Mouse (Mus musculus) ovary, adult 18-20 months (tissue): Measurements from ENCODE around the gene B4galnt4.

ENCODE experiments used
- DNase-seq: peaks from one replicate; pipeline ENCODE4 v3.0.0; 2022; ENCODE audit warnings: low spot score, mixed read lengths

B4galnt4 gene

DNA sequence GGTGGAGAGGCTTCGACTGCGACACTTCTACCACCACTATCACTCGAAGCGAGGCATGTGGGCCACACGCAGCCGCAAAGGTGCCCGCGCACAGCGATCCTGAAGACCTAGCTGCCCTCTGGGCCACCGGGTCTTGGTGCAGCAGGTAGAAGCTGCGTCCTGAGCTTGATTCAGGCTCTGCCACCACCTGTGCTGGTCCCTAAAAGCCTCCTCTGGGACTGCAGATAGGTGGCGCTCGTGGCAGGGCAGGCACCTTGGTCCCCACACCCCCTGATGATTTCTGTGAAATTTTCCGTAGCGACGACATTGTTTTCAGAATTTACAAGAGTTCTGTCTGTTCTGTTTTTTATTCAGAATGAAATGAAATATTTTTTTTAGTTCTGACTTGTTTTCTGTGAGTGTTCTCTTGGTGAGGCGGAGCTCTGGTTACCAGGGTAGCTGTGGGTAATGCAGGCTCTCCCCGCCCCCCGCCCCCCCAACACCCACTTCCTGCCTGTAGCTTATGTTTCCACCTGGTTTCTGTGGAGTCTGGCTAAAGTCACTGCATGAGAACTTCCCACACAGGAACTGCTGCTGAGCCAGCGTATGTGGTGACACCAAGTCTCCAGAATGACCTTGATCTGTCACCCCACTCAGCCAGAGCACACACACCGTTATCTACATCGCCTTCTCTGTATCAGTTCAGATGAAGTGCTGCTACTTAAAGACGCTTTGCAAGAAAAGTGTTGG is 11.3 kb downstream of the B4galnt4 start:
- DNase-seq: no peak

DNA sequence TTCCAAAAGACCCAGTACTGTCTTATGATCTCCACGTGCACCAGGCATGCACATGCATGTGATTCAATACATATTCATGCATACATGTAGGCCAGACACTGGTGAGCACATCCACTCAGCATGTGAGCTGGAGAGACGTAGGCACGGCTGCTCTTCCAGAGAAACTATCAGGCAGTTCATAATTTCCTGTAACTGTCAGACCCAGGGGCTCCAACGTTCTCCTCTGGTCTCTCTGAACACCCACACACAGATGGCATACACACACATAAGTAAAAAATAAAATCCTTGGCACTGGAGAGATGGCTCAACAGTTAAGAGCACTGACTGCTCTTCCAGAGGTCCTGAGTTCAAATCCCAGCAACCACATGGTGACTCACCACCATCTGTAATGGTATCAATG is 12.9 kb downstream of the B4galnt4 start:
- no peak for DNase-seq

DNA sequence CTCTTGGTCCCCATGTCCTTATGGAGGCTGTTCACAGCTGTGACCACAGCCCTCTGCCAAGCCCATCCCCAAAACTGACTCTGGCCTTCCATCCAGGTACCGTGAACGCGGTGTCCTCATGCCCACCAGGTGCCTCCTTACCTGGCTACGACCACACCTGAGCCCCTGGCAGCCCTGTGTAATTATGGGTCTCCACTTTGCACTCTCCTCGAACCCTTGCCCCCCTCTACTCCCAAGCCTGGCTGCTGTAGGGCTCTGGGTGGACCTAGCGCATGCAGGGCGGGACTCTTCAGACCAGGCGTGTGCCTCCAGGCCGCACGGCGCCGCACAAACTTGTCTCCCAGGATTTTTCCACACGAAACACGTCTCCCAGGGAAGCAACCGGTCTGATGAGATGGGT is 16.9 kb downstream of the B4galnt4 start, which contains the start of gene Pkp3:
Gene Pkp3 (plus strand): TSS at position 378 of the 400 bp plus-strand sequence.
- DNase-seq: no peak

DNA sequence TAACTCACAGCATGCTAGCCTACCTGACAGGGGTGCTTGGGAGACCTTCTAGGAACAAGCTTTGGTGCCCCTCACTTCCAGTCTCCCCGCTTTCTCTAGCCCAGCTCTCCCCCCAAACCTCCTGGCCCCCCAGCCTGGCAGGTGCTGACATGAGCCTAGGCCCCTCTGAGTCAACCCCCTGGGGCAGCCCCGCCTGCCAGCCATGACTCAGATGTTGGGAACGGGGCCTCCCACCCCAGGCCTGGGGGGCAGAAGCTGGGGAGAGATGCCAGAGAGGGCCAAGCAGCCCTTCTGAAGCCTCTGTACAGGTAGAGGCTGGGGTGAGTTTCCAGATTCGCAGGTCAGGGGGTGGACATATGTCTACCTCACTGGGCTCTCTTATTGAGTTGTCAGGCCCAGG is 18.0 kb downstream of the B4galnt4 start:
- no peak for DNase-seq

DNA sequence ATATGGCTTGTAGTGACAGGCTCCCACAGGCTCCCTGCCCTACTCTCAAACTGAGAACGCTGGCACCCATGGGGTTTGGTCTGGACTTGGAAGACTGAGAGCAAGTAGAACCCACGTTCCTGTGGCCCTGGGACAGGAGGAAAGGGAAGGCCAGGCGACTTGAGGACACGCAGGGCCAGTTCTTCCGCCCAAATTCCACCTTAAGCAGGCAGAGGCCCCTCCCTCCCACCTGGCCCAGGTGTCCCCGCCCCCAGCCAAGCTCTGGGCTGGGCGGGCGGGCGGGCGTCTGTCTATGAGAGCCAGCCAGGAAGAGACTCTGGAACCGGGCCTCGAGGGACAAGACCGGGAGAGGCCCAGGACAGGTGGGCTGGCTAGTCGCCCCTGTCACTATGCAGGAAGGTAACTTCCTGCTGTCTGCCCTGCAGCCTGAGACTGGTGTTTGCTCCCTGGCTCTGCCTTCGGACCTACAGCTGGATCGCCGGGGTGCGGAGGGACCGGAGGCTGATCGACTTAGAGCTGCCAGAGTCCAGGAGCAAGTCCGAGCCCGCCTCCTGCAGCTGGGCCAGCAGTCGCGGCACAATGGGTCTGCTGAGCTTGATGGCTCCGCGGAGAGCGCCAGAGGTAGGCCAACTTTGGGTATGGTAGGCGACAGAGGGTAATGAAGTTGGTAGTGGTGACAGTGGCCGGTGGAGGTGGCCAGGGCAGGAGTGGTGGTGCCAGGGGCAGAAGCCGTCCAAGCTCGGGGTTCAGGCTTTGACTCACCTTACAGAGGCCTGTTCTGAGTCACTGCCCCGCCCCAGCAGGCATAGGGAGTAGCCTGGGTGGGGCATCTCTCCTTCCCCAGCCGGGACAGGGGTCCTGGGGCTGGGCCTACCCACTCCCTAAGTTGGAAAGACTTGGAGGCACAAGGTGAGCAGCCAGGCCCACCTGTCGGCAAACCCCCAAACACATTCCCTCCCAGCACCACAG is 18.9 kb downstream of the B4galnt4 start:
- no peak for DNase-seq

DNA sequence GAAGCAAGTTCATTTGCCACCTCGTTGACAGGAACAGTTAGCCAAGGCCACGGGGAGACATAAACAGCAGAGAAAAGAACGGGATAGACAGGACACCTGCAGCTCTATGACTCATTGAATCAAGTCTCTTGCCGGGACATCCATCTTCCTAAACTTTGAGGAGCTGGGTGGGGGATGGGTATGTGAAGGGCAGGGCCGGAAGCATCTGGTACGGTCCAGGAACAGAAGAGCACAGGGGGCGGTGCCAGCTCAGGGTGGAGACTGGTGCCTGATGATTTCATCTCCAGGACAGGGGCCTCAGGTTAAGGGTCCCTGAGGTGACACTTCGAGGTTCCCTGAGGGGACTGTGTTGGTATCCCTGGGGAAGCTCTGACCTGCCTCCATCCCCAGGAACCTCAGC is 27.0 kb downstream of the B4galnt4 start:
- no peak for DNase-seq

DNA sequence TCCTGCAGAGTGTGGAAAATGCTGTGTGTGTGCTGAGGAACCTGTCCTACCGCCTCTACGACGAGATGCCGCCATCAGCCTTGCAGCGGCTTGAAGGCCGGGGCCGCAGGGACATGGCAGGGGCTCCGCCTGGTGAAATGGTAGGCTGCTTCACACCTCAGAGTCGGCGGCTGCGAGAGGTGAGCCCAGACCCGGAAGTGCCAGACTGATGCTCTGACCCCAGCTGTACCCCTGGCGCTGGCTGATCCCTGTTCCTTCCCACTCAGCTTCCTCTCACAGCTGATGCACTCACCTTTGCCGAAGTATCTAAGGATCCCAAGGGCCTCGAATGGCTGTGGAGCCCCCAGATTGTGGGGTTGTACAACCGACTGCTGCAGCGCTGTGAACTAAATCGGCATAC is 27.6 kb downstream of the B4galnt4 start:
- DNase-seq: no peak

DNA sequence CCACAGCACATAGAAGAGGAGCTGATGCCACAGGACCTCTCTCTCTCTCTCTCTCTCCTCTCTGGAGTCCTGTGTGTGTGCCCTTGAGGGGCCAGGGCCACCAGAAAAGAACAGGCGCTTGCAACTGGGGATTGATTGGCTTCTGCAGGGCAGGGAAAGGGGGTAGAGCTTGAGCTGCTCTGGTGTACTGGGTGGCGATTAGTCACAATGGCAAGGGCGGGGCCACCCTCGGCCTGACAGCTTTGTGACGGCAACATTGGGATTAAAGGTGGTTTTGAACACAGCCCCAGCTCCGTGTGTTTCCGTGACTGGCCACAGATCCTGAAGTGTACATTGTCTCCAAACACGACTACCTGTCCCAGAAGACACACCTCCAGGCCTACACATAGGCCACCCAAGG is 29.3 kb downstream of the B4galnt4 start:
- no peak for DNase-seq

DNA sequence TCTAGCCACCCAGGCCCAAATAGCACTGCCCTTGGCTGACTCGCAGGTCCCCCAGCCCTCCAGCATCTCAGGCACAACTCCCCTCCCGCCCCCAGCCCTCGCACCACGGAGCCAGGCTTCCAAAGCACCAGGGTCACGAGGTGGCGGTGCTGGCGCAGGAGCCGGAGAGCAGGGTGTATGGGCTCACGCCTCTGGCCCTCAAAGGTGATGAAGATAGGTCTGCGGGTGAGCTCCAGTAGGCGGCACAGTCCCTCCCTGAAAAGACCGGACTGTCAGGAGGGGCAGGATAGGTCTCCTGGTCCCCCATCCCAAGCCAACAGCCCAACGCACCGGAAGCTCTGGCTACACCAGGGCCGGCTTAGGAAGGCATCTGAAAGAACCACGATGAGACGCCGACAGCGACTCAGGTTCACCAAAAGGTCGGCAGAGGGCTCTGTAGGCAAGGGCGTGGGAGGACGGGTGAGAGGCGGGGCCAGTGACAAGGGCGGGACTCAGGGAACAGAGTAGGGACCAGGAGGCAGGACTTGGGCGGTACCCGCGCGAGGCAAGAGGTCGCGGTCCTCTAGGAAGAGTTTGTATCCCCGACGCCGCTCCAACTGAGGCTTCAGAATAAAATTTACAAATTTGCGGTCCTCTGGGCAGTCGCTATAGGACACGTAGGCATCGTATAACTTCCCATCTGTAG is 31.3 kb downstream of the B4galnt4 start:
- peak; percentile 79 for DNase-seq

DNA sequence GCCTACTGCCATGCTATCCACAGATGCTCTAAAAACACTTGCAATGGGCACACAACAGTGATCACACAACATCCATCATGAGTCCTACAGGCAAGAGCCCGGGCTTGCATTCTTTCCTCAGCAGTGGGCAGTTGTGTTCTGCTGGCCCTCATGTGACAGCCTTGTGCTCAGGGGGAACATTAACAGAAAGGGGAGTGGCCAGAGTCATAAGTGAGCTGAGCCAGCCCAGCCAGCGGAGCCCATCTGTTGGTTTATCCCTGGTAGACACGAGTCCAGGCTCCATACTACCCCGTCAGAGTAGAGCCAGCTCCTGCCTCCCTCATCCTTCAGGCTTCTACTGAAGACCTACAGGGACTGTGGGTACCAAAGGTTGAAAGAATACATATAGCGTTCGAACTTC is 33.0 kb downstream of the B4galnt4 start:
- DNase-seq: no peak

DNA sequence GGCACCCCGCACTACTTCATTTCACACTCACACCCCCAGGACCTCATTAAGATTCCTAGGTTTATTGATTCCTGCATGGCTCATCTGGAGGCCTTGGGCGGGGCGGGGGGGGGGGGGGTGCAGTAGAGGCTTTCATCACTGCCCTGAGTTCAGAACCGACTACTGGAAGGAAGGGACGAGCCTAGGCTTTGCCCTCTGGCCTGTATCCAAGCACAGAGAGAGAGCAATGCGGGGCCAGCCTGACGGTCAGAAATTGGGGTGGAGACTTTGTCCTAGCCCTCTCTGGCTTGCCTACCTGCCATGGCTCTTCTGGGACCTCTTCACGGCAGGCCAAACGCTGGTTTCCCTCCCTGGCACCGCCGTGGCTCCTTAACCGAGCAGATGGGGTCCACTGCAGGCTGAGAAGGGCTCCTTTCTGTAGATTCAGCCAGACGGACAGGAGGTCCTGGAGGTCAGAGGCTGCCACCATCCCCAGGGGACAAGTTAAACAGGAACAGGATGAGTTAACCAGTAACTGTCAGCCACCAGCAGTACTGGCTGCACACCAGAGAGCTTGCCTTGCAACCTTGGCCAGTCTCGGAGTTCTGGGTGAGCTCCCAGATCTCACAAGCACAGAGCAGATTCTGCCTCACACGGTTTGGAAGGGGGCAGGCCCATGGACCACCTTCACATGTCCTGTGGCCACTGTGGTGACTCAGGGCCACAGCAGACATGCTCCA is 33.7 kb downstream of the B4galnt4 start:
- DNase-seq: no peak

DNA sequence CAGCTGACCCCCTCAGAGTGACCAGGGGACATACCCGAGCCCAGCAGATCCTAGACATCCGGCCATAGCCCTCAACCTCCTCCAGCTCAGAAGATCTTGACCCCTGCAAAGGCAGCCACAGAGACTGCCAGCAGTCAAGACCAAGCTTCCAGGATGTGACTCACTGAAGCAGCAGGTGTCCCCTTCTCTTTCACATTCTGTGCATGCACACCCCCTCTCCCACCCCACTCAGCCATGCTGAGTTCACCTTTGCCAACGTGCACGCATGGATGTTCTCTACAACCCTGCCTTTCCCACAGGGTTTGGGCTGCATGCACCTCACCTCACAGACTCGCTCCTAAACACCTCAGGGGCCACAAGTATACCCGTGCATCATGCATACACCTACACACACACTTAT is 35.1 kb downstream of the B4galnt4 start:
- DNase-seq: no peak

DNA sequence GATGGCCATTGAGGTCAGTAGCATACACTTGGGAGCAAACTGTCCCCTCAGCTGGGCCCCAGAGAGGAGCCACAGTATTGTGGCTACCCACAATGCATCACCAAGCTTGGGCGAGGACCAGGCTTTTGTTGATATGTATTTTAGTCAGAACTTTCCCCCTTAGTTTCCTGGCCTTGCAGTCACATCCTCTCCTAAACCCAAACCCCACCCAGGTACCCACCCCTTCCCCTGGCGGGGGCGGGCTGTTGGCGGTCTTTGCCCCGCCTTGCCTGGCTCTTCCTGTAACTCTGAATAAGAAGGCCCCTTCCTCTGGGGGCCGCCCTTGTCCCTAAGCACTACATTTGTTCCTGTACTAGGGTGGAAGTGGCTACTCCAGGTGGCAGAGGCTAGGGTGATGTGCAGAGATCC is 35.7 kb downstream of the B4galnt4 start:
- DNase-seq: no peak

DNA sequence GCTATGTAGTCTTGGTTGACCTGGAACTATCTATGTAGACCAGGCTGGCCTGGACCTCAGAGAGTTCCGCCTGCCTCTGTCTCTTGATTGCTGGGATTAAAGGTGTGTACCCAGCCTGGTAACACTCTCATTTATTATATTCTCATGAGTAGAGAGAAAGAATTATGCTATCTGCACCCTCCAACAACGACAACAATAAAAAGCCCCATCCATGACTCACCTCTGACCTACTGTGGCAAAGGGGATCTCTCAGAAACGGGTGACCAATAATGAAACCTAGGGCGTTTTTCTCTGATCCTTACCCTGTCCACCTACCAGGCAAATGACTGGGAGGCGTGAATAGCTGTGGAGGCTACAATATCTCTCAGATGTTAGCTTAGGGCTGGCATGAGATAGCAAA is 36.3 kb downstream of the B4galnt4 start:
- DNase-seq: no peak

DNA sequence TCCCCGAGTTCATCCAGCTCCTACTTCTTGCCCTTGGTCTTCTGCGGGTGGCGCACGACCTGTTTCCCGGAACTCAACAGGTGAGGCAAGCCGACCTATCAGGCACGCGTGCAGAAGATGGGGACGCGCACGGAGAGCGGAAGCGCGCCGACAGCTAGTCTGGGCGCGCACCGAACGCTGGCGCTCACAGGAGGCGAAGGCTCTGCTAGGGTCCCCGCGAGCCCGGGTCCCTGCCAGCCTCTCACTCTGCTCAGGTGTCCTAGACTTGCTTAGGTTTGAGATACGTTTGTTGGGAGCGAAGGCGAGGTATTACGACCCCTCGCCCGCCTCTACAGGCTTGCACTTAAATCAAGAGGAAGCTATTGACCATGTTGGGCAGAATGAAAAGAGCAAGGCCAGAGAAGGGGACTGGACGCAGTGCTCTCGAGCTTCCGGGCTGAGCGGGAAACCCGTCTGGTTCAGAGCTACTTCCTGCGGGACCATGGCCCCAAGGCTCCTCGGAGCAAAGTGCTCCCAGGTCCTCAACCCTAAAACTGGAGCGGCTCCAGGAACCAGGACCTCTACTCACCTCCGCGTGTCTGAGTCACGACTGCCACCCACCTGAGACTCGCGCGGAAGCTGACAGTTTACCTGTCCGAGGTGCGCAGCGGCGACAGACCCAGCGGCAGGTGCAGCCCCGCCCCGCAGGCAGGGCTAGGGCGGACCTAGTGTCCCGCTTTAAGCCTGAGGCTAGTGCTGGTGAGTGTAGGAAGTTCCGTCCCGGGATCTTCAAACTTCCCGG is 39.2 kb downstream of the B4galnt4 start, which contains the start of gene Sigirr:
Gene Sigirr (minus strand): TSS at position 662 of the 781 bp plus-strand sequence.
- DNase-seq: no peak

DNA sequence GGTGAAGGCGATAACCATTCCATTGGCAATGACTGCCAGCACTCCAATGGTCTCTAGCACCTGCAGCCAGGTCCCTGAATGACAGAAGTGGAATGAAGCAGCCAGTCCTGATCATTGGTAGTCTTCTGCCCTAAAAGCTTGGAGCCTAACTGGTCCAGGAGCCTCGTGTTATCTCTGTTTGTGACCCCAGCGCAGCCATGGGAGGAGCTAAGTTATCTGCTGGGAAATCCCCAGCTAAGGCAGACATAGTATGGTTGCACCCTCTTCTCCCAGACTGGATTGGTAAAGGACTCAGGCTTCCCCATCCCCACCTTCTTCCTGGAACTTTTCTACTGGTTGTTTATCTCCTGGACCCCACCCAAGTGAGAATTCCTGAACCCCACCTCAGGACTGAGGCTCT is 42.3 kb downstream of the B4galnt4 start:
- no peak for DNase-seq

DNA sequence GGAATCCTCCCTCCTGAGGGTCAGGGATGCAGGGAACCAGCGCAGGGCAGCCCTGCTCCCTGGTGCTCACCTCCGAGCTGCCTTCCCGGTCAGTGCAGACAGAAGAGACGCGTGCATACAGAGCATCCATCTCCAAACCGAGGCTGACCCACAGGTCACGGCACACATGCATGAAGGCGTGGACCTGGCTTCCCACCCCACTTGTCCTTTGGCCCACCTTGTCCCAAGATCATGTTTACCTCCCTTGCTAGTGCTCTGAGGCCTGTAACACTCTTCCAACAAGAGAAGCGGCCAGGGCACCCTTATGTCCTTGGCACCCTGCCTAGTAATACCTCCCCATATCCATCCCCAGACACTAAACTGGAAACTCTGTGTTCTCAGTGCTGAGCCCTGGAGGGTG is 55.0 kb downstream of the B4galnt4 start:
- DNase-seq: no peak

DNA sequence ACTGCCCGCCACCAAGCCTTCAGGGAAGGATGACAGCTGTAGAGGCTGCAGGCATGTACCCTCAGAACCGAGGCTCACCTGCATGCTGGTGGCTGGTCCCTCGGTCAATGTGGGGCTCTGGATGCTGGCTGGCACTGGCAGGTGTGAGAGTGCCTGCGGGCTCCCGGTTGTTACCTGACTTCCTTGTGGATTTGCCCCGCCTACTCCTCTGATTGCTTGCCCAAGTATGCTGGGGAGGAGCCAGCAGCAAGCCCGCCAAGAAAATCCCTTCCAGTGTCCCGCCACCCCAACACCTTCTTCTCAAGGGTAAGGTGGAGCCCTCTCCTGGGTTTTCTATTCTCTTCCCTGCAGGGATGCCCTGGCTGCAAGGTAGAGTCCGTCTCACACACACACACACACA is 56.7 kb downstream of the B4galnt4 start, which contains the start of gene Ano9:
Gene Ano9 (minus strand): TSS at position 171 of the 400 bp plus-strand sequence.
- DNase-seq: no peak

DNA sequence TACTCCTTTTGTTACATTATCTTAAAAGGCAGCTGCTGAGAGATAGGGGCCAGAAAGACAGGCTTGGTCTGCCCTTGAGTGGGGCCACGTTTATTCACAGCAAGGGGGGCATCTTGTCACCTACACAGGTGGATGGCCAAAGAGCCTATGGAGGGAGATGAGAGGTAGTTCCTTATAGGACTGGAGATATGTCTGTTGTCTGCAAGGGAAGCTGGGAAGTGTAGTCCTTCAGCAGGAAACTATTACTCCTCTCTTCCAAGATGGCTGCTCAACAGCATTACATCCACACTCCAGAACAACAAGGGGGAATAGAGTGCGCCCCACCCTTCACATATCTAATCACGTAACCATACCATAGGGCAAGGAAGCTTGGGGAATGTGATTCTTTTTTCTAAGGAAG is 58.6 kb downstream of the B4galnt4 start:
- no peak for DNase-seq

DNA sequence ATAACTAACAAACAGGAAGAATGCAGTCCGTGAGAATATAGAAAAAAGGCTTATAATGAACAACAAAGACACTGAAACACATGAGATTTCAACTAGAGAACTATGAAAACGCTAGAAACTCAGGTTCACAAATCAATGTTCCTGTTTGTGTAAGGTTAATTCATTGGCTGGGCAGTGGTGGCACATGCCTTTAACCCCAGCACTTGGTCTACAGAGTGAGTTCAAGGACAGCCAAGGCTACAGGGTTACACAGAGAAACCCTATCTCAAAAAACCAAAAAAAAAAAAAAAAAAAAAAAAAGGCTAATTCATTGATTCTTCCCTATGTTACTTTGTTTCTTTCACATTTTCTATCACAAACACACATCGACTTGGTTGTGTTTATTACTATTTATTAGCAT is 59.7 kb downstream of the B4galnt4 start:
- no peak for DNase-seq

DNA sequence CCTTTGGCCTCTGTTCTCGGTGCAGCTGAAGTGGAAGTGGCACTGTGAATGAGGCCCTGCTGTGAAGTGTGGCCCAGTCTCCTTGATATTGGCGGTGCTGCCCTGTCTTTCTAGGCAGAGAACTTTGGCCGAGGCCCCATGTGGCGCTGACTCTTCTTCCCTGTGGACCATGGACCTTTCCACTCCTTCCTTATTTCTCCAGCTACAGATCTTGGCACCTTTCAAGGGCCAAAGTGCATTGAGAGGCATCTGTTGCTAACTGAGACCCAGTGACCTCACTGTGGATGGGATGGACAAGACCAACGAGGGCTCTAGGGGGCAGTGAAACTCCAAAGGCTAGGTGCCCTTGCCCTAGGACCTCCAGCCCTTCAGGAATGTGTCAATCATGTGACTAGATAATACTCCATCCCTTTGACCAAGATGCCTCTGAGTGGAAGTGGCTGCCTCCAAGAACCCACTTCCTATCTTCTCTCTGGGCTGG is 60.2 kb downstream of the B4galnt4 start:
- no peak for DNase-seq
